Mouse (Mus musculus): ENCODE results near the gene Iqcb1.

Iqcb1 gene

GRCm38 (mm10) chr16:36875276-36875851 is 47.2 kb downstream of the Iqcb1 start:
- no peak for DNase-seq (ENCODE audit: low spot score in 2 of 2)

GRCm38 (mm10) chr16:36877316-36877715 is 49.1 kb downstream of the Iqcb1 start:
- DNase-seq (ENCODE audit: low spot score in 2 of 2) = no peak

GRCm38 (mm10) chr16:36882737-36883343 is 54.7 kb downstream of the Iqcb1 start:
- no peak for DNase-seq (ENCODE audit: low spot score in 2 of 2)

- DNase-seq (ENCODE audit: low spot score in 2 of 2) = no peak
These were observed 56.7 kb downstream of the Iqcb1 start for GRCm38 (mm10) chr16:36884881-36885280.

- DNase-seq (ENCODE audit: low spot score in 2 of 2) = no peak
These were observed 57.7 kb downstream of the Iqcb1 start for GRCm38 (mm10) chr16:36885912-36886311.

- DNase-seq (ENCODE audit: low spot score in 2 of 2) = no peak
These were observed 59.4 kb downstream of the Iqcb1 start for GRCm38 (mm10) chr16:36887546-36887945.

- DNase-seq (ENCODE audit: low spot score in 2 of 2) = no peak
These were observed 62.4 kb downstream of the Iqcb1 start for GRCm38 (mm10) chr16:36890559-36890958.

- DNase-seq (ENCODE audit: low spot score in 2 of 2) = no peak
These were observed 63.2 kb downstream of the Iqcb1 start for GRCm38 (mm10) chr16:36891415-36891814.

GRCm38 (mm10) chr16:36893317-36893716 is 65.1 kb downstream of the Iqcb1 start:
- no peak for DNase-seq (ENCODE audit: low spot score in 2 of 2)

- no peak for DNase-seq (ENCODE audit: low spot score in 2 of 2)
These were observed 68.5 kb downstream of the Iqcb1 start for GRCm38 (mm10) chr16:36896712-36897111.

- no peak for DNase-seq (ENCODE audit: low spot score in 2 of 2)
These were observed 75.0 kb downstream of the Iqcb1 start for GRCm38 (mm10) chr16:36903156-36903555.

GRCm38 (mm10) chr16:36911909-36912308 is 83.7 kb downstream of the Iqcb1 start:
- no peak for DNase-seq (ENCODE audit: low spot score in 2 of 2)

GRCm38 (mm10) chr16:36912311-36912710 is 84.1 kb downstream of the Iqcb1 start:
- no peak for DNase-seq (ENCODE audit: low spot score in 2 of 2)

GRCm38 (mm10) chr16:36914195-36914594 is 86.0 kb downstream of the Iqcb1 start:
- no peak for DNase-seq (ENCODE audit: low spot score in 2 of 2)

- DNase-seq (ENCODE audit: low spot score in 2 of 2) = no peak
These were observed 90.3 kb downstream of the Iqcb1 start for GRCm38 (mm10) chr16:36918505-36918904.

GRCm38 (mm10) chr16:36920410-36920809 is 92.2 kb downstream of the Iqcb1 start:
- DNase-seq (ENCODE audit: low spot score in 2 of 2) = no peak

- no peak for DNase-seq (ENCODE audit: low spot score in 2 of 2)
These were observed 93.0 kb downstream of the Iqcb1 start for GRCm38 (mm10) chr16:36921067-36921613.

- no peak for DNase-seq (ENCODE audit: low spot score in 2 of 2)
These were observed 93.8 kb downstream of the Iqcb1 start for GRCm38 (mm10) chr16:36921980-36922379.

Measured in frontal cortex, postnatal 14 days (tissue).